Mouse (Mus musculus) cerebellum, adult 9-10 months (tissue): Measurements from ENCODE around the gene Rpa2.

Experiments
- DNase-seq: peaks from one replicate; pipeline ENCODE4 v3.0.0; 2022

Rpa2 gene

GRCm38 (mm10) chr4:132805146-132805545 lies 37.0 kb downstream of the Rpa2 start:
- no peak for DNase-seq

- DNase-seq: no peak
Measured at GRCm38 (mm10) chr4:132805599-132806197, 37.6 kb downstream of the Rpa2 start.

- DNase-seq: no peak
Measured at GRCm38 (mm10) chr4:132806620-132807191, 38.6 kb downstream of the Rpa2 start.

DNA sequence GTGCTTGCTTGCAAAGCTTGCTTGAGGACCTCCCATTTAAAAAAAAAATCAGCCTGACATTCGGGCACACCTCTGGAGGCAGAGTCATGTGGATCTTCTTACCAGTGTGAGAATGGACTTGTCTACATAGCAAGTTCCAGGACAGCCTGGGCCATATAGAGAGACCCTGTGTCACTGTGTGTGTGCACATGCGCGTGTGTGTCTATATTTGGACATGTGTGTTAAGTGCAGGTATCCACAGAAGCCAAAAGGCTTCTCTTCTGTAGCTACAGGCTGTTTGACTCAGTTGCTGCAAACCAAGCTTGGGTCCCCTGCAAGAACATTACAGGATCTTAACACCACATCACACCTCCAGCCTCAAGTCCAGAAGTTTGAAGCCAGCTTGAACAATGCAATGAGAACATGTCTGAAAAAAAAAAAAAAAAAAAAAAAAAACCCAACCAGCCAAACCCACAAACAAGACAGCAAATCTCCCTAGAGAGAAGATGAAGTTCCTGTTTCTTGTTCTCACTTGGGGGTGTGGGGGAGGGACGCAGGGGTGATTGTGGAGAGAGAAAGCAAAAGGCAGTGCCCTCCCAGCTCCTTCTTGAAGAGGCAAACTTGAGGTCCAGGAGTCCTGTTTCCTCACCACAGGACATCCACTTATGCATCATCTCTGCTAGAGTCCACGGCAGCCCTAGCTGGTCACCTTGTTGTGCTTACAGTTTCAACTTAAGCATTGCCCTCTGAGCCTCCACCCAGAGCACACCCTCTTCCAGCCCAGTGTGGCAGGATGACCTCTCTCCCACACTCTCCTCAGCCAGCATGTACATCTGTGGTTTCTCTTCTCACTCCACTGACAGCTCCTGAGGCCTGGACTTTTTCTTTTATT lies 39.9 kb downstream of the Rpa2 start:
- DNase-seq: no peak

DNA sequence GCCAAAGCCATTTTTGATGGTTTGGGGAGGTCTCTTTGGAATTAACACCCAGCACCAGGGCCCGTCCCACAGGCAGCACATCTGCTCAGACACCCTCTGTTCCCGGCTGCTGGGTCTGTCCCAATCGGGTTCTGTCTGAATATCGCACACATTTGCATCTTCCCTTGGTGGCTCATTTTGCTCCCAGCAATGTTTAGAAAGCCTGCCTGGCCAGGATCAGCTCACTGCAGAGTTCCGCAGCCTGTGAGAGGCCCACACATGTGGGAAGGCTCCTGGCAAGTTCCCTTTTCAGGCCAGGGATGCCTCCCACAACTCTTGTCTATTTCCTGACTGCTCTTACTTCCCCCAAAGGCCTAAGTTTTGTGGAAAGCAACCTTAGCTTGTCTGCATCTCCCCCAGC lies 41.5 kb downstream of the Rpa2 start:
- DNase-seq: no peak

- DNase-seq: no peak
Measured at GRCm38 (mm10) chr4:132816404-132816803, 48.3 kb downstream of the Rpa2 start.

- no peak for DNase-seq
Measured at GRCm38 (mm10) chr4:132816855-132817254, 48.7 kb downstream of the Rpa2 start.

- DNase-seq: no peak
Measured at GRCm38 (mm10) chr4:132818442-132818841, 50.3 kb downstream of the Rpa2 start.

- DNase-seq: no peak
Measured at GRCm38 (mm10) chr4:132823614-132824366, 55.7 kb downstream of the Rpa2 start.
